Mouse (Mus musculus) embryonic facial prominence, embryonic 10.5 days (tissue): ENCODE measurements around the gene Nkg7. TPM values are rescaled to one million over a fixed set of nuclear protein-coding genes. Genes with fewer than 3 reads are reported as not detected.

ENCODE experiments used
- DNase-seq: peaks from one replicate; pipeline ENCODE4 v3.0.0-alpha.2; 2017; ENCODE audit warnings: low spot score
- H3K27ac ChIP-seq: fragments of 300-500 bp; sonication (generic); replicated peaks from 2 replicates; pipeline ENCODE4 v1.5.1; 2016; ENCODE audit warnings: mild to moderate bottlenecking
- H3K27me3 ChIP-seq: fragments of 300-500 bp; sonication (generic); replicated peaks from 2 replicates; pipeline ENCODE4 v1.6.1; 2016; ENCODE audit warnings: low read depth, mild to moderate bottlenecking; ENCODE audit not compliant: poor library complexity, severe bottlenecking
- H3K36me3 ChIP-seq: fragments of 300-500 bp; sonication (generic); replicated peaks from 2 replicates; pipeline ENCODE4 v1.6.1; 2016; ENCODE audit warnings: mild to moderate bottlenecking, moderate library complexity
- H3K4me1 ChIP-seq: fragments of 300-500 bp; sonication (generic); 2 replicates; pipeline ENCODE4 v1.6.1; 2016
- H3K4me3 ChIP-seq: fragments of 300-500 bp; sonication (generic); 2 replicates; pipeline ENCODE4 v1.5.1; 2016; ENCODE audit warnings: mild to moderate bottlenecking, moderate library complexity
- H3K9me3 ChIP-seq: fragments of 300-500 bp; sonication (generic); 2 replicates; pipeline ENCODE4 v1.6.1; 2016; ENCODE audit warnings: mild to moderate bottlenecking
- WGBS: fragments of 180-500 bp; shearing (Covaris S2); methylation state at CpG from one replicate; pipeline ENCODE4 v1.1.7; 2016; 5-methylcytosine and 5-hydroxymethylcytosine counted together
- polyA plus RNA-seq: library from polyadenylated mRNA; unstranded; fragments of >200 nt; fragmentation: Nextera tagmentation; extraction: Ambion mirVana; gene quantifications from 2 replicates; pipeline ENCODE4 v1.2.1, GENCODE M21; 2016

Nkg7 gene
- polyA plus RNA-seq, 1 experiment from 2014 or later = not detected

DNA sequence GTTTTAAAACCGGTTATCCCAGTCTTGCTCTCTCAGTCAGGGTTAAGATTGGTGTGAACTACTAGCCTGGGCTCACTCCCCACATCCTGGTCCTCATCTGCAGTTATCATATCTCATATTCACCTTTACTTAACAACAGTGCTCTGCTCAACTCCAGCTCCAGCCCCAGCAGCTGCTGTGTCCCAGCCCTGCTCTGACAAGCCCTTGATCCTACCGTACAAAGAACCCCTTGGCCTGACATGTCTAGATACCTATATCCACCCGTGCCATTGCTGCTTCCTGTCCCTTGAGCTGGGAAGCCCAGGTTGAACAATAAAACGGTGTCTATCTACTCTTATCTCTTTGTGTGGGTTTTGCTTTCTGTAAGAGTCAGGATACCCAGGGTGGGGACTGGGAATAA is 7.4 kb upstream of the Nkg7 start:
- no peak overlapping the region for H3K4me3 ChIP-seq
- H3K4me1 ChIP-seq = no peaks in the 10 kb centered on the region
- WGBS = 58% methylated on average over 4 of the region's 4 CpGs
- H3K27me3 ChIP-seq = no peaks in the 10 kb centered on the region
- no peak for DNase-seq
- no peaks in the 10 kb centered on the region for H3K9me3 ChIP-seq
- no peaks in the 10 kb centered on the region for H3K36me3 ChIP-seq
- no peak overlapping the region for H3K27ac ChIP-seq

DNA sequence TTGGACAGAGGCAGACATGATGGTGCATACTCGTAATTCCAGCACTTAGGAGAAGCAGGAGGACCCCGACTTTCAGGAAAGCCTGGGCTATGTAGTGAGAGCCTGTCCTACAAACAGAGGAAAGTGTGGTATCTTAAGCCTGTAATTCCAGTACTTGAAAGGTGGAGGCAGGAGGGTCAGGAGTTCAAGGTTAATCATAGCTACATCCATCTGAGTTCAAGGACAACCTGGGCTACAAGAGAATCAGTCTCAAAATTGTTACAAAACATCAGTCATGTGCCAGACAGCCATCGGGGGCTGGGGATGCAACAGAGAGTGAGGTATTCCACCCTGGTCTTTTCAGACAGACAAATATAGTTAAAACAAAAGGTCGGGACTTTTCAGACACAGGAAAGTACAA is 4.0 kb upstream of the Nkg7 start:
- H3K27me3 ChIP-seq = no peaks in the 10 kb centered on the region
- H3K4me3 ChIP-seq = no peak overlapping the region
- no peaks in the 10 kb centered on the region for H3K4me1 ChIP-seq
- no peak for DNase-seq
- H3K27ac ChIP-seq = no peak overlapping the region
- no peaks in the 10 kb centered on the region for H3K36me3 ChIP-seq
- H3K9me3 ChIP-seq = no peaks in the 10 kb centered on the region
- WGBS = 82% methylated on average over 4 of the region's 4 CpGs

DNA sequence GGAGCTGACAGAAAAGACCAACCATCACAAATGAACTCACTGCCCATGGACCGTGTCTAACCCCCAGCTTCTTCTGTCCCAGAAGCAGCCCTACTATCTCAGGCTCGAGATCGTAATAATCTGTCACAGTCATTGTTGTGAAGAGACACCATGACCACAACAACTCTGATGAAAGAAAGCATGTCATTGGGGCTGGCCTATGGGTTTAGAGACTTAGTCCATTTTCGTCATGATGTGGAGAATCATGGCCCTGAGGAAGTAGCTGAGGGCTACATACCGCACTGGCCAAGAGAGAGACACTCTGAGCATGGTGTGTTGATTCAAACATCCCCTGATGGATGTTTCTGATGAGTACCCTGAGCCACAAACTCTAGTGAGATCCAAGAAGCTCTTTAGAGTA is 2.2 kb upstream of the Nkg7 start:
- DNase-seq = no peak
- Histone ChIP-seq H3K4me3 (no peak overlapping the region), H3K4me1 (no peaks in the 10 kb centered on the region), H3K27me3 (no peaks in the 10 kb centered on the region), H3K36me3 (no peaks in the 10 kb centered on the region), H3K9me3 (no peaks in the 10 kb centered on the region), H3K27ac (no peak overlapping the region)
- 93% methylated on average over 5 of the region's 5 CpGs for WGBS

GRCm38 (mm10) chr7:43438611-43439010 is 1.7 kb downstream of the Nkg7 start:
- Histone ChIP-seq H3K27ac (no peak overlapping the region), H3K27me3 (no peaks in the 10 kb centered on the region), H3K4me1 (peaks cover 8% of the 10 kb centered on the region), H3K9me3 (no peaks in the 10 kb centered on the region), H3K4me3 (no peak overlapping the region), H3K36me3 (no peaks in the 10 kb centered on the region)
- no peak for DNase-seq
- 83% methylated on average over 4 of the region's 4 CpGs for WGBS

GRCm38 (mm10) chr7:43440482-43440881 is 3.6 kb downstream of the Nkg7 start, which contains the start of gene Cldnd2:
TSS of gene Cldnd2 (plus strand) at chr7:43440782.
- H3K36me3 ChIP-seq = no peaks in the 10 kb centered on the region
- no peak within 1 kb of the TSS for H3K4me3 ChIP-seq
- H3K27me3 ChIP-seq = no peaks in the 10 kb centered on the region
- WGBS = 83% methylated on average over 6 of the region's 6 CpGs
- no peaks in the 10 kb centered on the region for H3K9me3 ChIP-seq
- peaks cover 19% of the 10 kb centered on the region for H3K4me1 ChIP-seq
- no peak for DNase-seq
- H3K27ac ChIP-seq = no peak within 1 kb of the TSS

DNA sequence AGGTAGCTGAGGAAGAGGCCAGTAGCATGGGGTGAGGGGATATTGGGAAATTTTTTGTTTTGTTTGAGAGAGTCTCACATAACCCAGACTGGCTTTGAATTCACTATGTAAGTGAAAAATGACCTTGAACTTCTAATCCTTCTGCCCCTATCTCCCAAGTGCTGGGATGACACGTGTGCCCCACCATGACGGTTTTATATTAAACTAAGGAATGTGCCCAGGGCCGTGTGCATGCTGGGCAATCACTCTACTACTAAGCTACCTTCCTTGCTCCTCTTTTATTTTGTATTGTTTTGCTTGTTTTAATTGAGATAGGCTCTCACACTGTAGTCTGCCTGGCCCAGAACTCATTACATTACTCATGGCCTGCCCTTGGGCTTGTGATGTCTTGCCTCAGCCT is 4.2 kb downstream of the Nkg7 start:
- Histone ChIP-seq H3K36me3 (no peaks in the 10 kb centered on the region), H3K4me1 (peaks cover 19% of the 10 kb centered on the region), H3K27ac (no peak overlapping the region), H3K27me3 (no peaks in the 10 kb centered on the region), H3K4me3 (no peak overlapping the region), H3K9me3 (no peaks in the 10 kb centered on the region)
- WGBS = 74% methylated on average over 3 of the region's 3 CpGs
- no peak for DNase-seq

DNA sequence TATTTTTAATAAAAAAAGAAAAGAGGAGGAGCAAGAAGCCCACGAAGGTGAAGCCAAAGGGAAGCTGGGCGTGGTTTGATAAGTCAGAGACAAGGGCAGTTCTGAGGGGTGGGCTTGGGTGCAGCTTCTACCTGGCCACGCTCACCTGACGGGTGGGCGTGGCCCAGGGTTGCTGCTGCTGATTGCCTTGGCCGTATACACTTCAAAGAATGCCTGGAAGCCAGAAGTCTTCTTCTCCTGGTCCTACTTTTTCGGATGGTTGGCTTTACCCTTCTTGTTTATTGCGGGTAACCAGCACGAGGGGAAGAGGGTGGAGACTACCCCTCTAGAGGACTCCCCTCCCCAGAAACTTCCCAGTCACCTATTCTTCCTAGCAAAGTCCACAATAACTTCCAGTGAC is 5.8 kb downstream of the Nkg7 start:
- no peaks in the 10 kb centered on the region for H3K36me3 ChIP-seq
- H3K4me3 ChIP-seq = peak overlapping the region; percentile 69
- H3K4me1 ChIP-seq = peaks cover 19% of the 10 kb centered on the region
- peak overlapping the region; percentile 89 for H3K27ac ChIP-seq
- peak; percentile 13 for DNase-seq
- WGBS = 9% methylated on average over 9 of the region's 9 CpGs
- H3K9me3 ChIP-seq = no peaks in the 10 kb centered on the region
- H3K27me3 ChIP-seq = no peaks in the 10 kb centered on the region

- WGBS = under 1% methylated on average over 36 of the region's 36 CpGs
- H3K9me3 ChIP-seq = no peaks in the 10 kb centered on the region
- peak overlapping the region; percentile 69 for H3K4me3 ChIP-seq
- no peaks in the 10 kb centered on the region for H3K27me3 ChIP-seq
- no peaks in the 10 kb centered on the region for H3K36me3 ChIP-seq
- H3K4me1 ChIP-seq = peaks cover 19% of the 10 kb centered on the region
- peak; percentile 78 for DNase-seq
- H3K27ac ChIP-seq = peak overlapping the region; percentile 89
Observed at GRCm38 (mm10) chr7:43443126-43443916, 6.4 kb downstream of the Nkg7 start.

DNA sequence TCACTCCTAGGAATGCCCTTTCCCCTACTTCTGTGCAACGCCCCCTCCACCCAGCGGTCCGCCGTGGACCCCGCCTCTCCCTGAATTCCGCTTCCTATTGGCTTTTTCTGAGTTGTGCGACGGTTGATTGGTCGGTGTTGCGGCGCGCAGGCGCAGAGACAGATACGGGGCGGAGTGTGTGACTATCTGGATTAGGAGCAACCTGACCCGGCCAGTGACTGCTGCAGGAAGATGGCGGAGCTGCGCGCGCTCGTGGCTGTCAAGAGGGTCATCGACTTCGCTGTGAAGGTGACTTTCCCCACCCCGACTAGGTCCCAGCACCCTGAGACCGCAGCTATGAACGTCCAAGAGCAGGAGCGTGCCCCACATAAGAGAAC is 7.0 kb downstream of the Nkg7 start, which contains the start of the genes Etfb and Gm45233:
Gene Etfb (plus strand): TSS at position 167 of the 377 bp plus-strand sequence.
Gene Gm45233 (plus strand): TSS at position 212 of the 377 bp plus-strand sequence.
- H3K36me3 ChIP-seq = no peaks in the 10 kb centered on the region
- WGBS = under 1% methylated on average over 27 of the region's 27 CpGs
- peak; percentile 96 for DNase-seq
- peak within 1 kb of the TSS; percentile 89 for H3K27ac ChIP-seq
- peaks cover 19% of the 10 kb centered on the region for H3K4me1 ChIP-seq
- H3K9me3 ChIP-seq = no peaks in the 10 kb centered on the region
- H3K4me3 ChIP-seq = peak within 1 kb of the TSS; percentile 69
- no peaks in the 10 kb centered on the region for H3K27me3 ChIP-seq

DNA sequence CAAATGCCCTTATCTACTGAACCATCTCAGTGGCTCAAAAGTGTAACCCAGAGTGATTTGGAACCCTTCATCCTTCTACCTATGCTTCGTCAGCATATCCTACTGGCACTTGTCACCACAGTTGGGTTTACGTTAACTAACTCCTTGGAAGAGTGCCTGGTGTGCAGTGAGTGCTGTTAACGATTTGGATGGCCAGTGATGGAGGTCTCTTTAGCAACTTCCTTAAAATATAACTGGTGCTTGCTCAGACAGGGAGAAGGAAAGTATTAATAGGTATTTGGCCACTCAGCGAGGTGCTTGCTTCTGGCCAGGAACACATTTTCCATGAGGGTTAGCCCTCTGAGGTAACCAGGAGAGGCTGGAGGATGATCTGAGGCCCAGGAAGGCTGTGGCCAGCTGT is 10.9 kb downstream of the Nkg7 start:
- H3K27me3 ChIP-seq = no peaks in the 10 kb centered on the region
- no peak for DNase-seq
- H3K4me1 ChIP-seq = peaks cover 16% of the 10 kb centered on the region
- no peak overlapping the region for H3K4me3 ChIP-seq
- H3K36me3 ChIP-seq = peaks cover 16% of the 10 kb centered on the region
- WGBS = 91% methylated on average over 4 of the region's 4 CpGs
- H3K9me3 ChIP-seq = no peaks in the 10 kb centered on the region
- no peak overlapping the region for H3K27ac ChIP-seq

DNA sequence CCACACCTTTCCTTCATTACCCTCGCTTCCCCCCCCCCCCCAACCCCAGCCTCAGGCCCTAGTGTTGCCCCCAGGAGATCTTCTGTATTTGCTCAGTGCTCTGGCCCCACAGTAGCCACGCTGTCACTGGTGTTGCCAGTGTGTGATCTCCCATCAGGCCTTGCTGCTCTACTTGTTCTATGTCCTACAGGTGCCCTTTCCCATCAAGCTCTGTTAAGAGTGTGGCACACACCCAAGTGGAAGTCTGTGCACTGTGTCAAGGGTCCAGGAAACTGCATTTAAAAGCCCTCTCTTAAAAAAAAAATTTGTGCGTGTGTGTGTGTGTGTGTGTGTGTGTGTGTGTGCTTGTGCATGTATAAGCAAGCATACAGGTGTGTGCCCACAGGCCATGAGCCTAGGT is 11.4 kb downstream of the Nkg7 start:
- 84% methylated on average over 3 of the region's 3 CpGs for WGBS
- Histone ChIP-seq H3K9me3 (no peaks in the 10 kb centered on the region), H3K4me3 (no peak overlapping the region), H3K36me3 (peaks cover 21% of the 10 kb centered on the region), H3K4me1 (peaks cover 12% of the 10 kb centered on the region), H3K27ac (no peak overlapping the region), H3K27me3 (no peaks in the 10 kb centered on the region)
- no peak for DNase-seq

GRCm38 (mm10) chr7:43449811-43450210 is 12.9 kb downstream of the Nkg7 start:
- DNase-seq = no peak
- H3K4me1 ChIP-seq = peaks cover 4% of the 10 kb centered on the region; the same call in 1 of the 2 replicates
- 96% methylated on average over 2 of the region's 2 CpGs for whole genome bisulfite sequencing
- H3K36me3 ChIP-seq = peaks cover 37% of the 10 kb centered on the region
- no peaks in the 10 kb centered on the region for H3K27me3 ChIP-seq
- no peak overlapping the region for H3K27ac ChIP-seq
- H3K4me3 ChIP-seq = no peak overlapping the region
- H3K9me3 ChIP-seq = no peaks in the 10 kb centered on the region

DNA sequence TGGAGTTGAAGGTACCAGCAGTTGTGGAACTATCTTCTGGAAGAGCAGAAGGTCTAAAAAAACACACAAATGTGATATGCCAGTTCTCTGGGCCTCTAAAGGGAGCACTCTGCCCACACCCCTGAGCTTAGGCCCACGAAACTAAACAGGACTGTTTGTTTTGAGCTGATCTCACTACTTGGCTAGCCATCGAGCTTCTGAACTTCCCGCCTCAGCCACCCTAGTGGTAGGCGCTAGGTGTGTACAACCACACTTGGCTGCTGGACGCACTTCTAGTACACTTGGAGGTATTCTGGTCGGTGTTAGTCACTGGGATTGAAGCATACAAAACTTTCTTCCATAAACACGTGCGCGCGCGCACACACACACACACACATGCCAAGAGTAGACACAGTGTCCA is 14.9 kb downstream of the Nkg7 start:
- Histone ChIP-seq H3K27ac (no peak overlapping the region), H3K36me3 (peaks cover 56% of the 10 kb centered on the region), H3K4me1 (no peaks in the 10 kb centered on the region), H3K9me3 (no peaks in the 10 kb centered on the region), H3K27me3 (no peaks in the 10 kb centered on the region), H3K4me3 (no peak overlapping the region)
- no peak for DNase-seq
- WGBS = 95% methylated on average over 11 of the region's 11 CpGs
